Mouse (Mus musculus): Measurements from ENCODE around the gene Mtg2.

Mtg2 gene
- long read RNA-seq, experiment 1, partial matches to known transcripts, result 13 of 45 reads
- long read RNA-seq, experiment 1, other reads (novel, unspliced or antisense), result 30 of 45 reads
- long read RNA-seq, experiment 2, partial matches to known transcripts, result 9 of 57 reads
- long read RNA-seq, experiment 2, other reads (novel, unspliced or antisense), result 46 of 57 reads

GRCm38 (mm10) chr2:180070481-180071453 is at the start of gene Mtg2:
Gene Mtg2 (plus strand): TSS chr2:180070588.
- intact Hi-C loops (cut with DNase I), result no loop called here

GRCm38 (mm10) chr2:180020919-180021318 is 49.5 kb upstream of the Mtg2 start:
- intact Hi-C loops (cut with DNase I), result no loop called here

- intact Hi-C loops (cut with DNase I), result no loop called here
These were observed 47.6 kb upstream of the Mtg2 start for GRCm38 (mm10) chr2:180022751-180023150.

- intact Hi-C loops (cut with DNase I), result loop anchor here (2.0 kb wide), 1 partner anchor 48 kb away; the partner anchor contains the start of gene Taf4
These were observed 45.8 kb upstream of the Mtg2 start, which contains the start of gene Lsm14b for GRCm38 (mm10) chr2:180024401-180025098. Gene Lsm14b (plus strand): TSS chr2:180024987.

- intact Hi-C loops (cut with DNase I), result loop anchor here (2.0 kb wide), 1 partner anchor 48 kb away; the partner anchor contains the start of gene Taf4
These were observed 45.1 kb upstream of the Mtg2 start for GRCm38 (mm10) chr2:180025135-180025860.

- intact Hi-C loops (cut with DNase I), result loop anchor here (2.0 kb wide), 1 partner anchor 49 kb away; the partner anchor contains the start of gene Taf4
These were observed 44.6 kb upstream of the Mtg2 start for GRCm38 (mm10) chr2:180025861-180026200.

- intact Hi-C loops (cut with DNase I), result no loop called here
These were observed 42.6 kb upstream of the Mtg2 start for GRCm38 (mm10) chr2:180027768-180028167.

GRCm38 (mm10) chr2:180031270-180031669 is 39.1 kb upstream of the Mtg2 start:
- intact Hi-C loops (cut with DNase I), result no loop called here

- intact Hi-C loops (cut with DNase I), result no loop called here
These were observed 37.5 kb upstream of the Mtg2 start for GRCm38 (mm10) chr2:180032925-180033324.

GRCm38 (mm10) chr2:180033956-180034355 is 36.4 kb upstream of the Mtg2 start:
- intact Hi-C loops (cut with DNase I), result no loop called here

- intact Hi-C loops (cut with DNase I), result no loop called here
These were observed 35.6 kb upstream of the Mtg2 start for GRCm38 (mm10) chr2:180034753-180035152.

- intact Hi-C loops (cut with DNase I), result loop anchor here (5.0 kb wide), 1 partner anchor 63 kb away; the partner anchor contains the start of gene Taf4
These were observed 30.0 kb upstream of the Mtg2 start for GRCm38 (mm10) chr2:180040406-180040805.

GRCm38 (mm10) chr2:180041577-180042255 is 28.7 kb upstream of the Mtg2 start:
- intact Hi-C loops (cut with DNase I), result loop anchor here (5.0 kb wide), 1 partner anchor 64 kb away; the partner anchor contains the start of gene Taf4

GRCm38 (mm10) chr2:180042256-180042857 is 28.0 kb upstream of the Mtg2 start, which contains the start of the genes Psma7 and Ss18l1:
Gene Psma7 (minus strand): TSS chr2:180042433.
Gene Ss18l1 (plus strand): TSS chr2:180042509.
- intact Hi-C loops (cut with DNase I), result loop anchor here (5.0 kb wide), 1 partner anchor 65 kb away; the partner anchor contains the start of gene Taf4

- intact Hi-C loops (cut with DNase I), result loop anchor here (5.0 kb wide), 1 partner anchor 66 kb away; the partner anchor contains the start of gene Taf4
These were observed 27.4 kb upstream of the Mtg2 start for GRCm38 (mm10) chr2:180042858-180043515.

- intact Hi-C loops (cut with DNase I), result loop anchor here (2.0 kb wide), 1 partner anchor 128 kb away; no protein-coding TSS in a partner anchor
These were observed 25.1 kb upstream of the Mtg2 start for GRCm38 (mm10) chr2:180045283-180045682.

GRCm38 (mm10) chr2:180047580-180047979 is 22.8 kb upstream of the Mtg2 start:
- intact Hi-C loops (cut with DNase I), result no loop called here

- intact Hi-C loops (cut with DNase I), result no loop called here
These were observed 22.3 kb upstream of the Mtg2 start for GRCm38 (mm10) chr2:180047980-180048635.
